Mouse (Mus musculus): Measurements from ENCODE around the gene Tesc. TPM values are rescaled to one million over a fixed set of nuclear protein-coding genes. Genes with fewer than 3 reads are reported as not detected.
A peak's percentile ranks its signal among the peaks of the same experiment; 100 is the strongest.

Gene Tesc
- polyA plus RNA-seq, 2 experiments = 0.58 to 1.2 TPM

DNA sequence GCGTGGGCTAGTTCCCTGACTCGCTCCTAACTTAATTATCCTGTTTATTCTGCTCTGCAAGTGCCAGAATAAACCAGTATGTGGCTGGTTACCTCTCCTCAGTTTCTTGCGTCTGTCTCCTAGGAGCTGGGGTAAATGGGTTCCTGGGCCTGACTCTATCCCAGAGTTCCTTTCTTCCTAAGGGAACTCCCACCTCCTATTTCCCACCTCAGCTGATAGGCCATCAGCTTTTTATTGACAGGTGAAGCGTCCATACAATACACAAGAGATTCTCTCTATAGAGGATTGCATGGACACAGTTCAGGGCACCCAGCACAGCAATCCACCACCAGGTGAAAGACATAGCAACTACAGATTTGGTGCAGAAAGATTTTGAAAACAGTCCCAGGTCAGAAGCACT is 16.2 kb downstream of the Tesc start:
- Histone ChIP-seq H3K27me3 (ENCODE audit: control insufficient read depth, insufficient read depth, low read length) (no peaks in the 10 kb centered on the region), H3K9me3 (ENCODE audit: control insufficient read depth, low read length) (no peaks in the 10 kb centered on the region), H3K9ac (replicated peaks) (no peak overlapping the region), H3K4me2 (ENCODE audit: low read depth) (no peak overlapping the region), H3K27ac (no peak overlapping the region), H3K4me1 (replicated peaks; ENCODE audit: control insufficient read depth in 2 of 2, insufficient read depth in 2 of 2, low read length in 1 of 2) (0 out of 4 replicates have a peak, but pooled peaks cover 0 to 5% of the 10 kb centered on the region in 2 experiments), H3K36me3 (replicated peaks; ENCODE audit: control insufficient read depth, insufficient read depth, low read depth) (no peaks in the 10 kb centered on the region), H3K4me3 (ENCODE audit: insufficient read depth in 1 of 2, low read depth in 2 of 2, low read length in 2 of 2) (no peak overlapping the region)
- TF ChIP-seq EP300 (IDR thresholded peaks at IDR 0.05; ENCODE audit: low read depth) = no peak
- 68% methylated on average over 4 of the region's 4 CpGs for WGBS (ENCODE audit: insufficient replicate concordance)
- no peak for ATAC-seq (ENCODE audit: insufficient read depth)
- DNase-seq (ENCODE audit: low read depth in 3 of 3, low spot score in 3 of 3) = no peak

DNA sequence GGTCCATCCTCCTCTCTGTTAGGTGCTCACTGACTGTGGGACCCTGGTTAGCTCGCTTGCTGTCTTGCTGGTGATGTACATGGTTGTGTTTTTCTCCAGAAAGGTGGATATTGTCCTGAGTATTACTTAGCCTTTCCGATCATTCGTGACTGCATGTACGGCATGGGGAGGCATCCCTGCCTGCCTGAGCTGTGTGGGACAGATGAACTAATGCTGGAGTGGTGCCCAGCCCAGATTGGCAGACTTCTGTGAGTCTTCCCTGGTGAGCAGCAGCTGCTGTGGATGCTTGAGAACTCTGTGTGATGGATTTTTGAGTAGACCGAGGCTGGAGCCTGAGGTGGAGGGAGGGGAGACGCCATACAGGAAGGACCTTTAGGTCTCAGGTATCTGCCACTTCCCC is 17.4 kb downstream of the Tesc start:
- DNase-seq (ENCODE audit: low read depth in 3 of 3, low spot score in 3 of 3) = no peak
- WGBS (ENCODE audit: insufficient replicate concordance) = 67% methylated on average over 6 of the region's 6 CpGs
- Histone ChIP-seq H3K9ac (replicated peaks) (no peak overlapping the region), H3K27me3 (ENCODE audit: control insufficient read depth, insufficient read depth, low read length) (no peaks in the 10 kb centered on the region), H3K27ac (no peak overlapping the region), H3K9me3 (ENCODE audit: control insufficient read depth, low read length) (no peaks in the 10 kb centered on the region), H3K4me2 (ENCODE audit: low read depth) (no peak overlapping the region), H3K4me3 (ENCODE audit: insufficient read depth in 1 of 2, low read depth in 2 of 2, low read length in 2 of 2) (no peak overlapping the region), H3K36me3 (replicated peaks; ENCODE audit: control insufficient read depth, insufficient read depth, low read depth) (no peaks in the 10 kb centered on the region), H3K4me1 (replicated peaks; ENCODE audit: control insufficient read depth in 2 of 2, insufficient read depth in 2 of 2, low read length in 1 of 2) (0 out of 4 replicates have a peak, but pooled peaks cover 0 to 5% of the 10 kb centered on the region in 2 experiments)
- ATAC-seq (ENCODE audit: insufficient read depth) = no peak
- TF ChIP-seq EP300 (IDR thresholded peaks at IDR 0.05; ENCODE audit: low read depth) = no peak
- TF ChIP-seq CTCF (IDR thresholded peaks at IDR 0.05; ENCODE audit: low read depth) = no peak

DNA sequence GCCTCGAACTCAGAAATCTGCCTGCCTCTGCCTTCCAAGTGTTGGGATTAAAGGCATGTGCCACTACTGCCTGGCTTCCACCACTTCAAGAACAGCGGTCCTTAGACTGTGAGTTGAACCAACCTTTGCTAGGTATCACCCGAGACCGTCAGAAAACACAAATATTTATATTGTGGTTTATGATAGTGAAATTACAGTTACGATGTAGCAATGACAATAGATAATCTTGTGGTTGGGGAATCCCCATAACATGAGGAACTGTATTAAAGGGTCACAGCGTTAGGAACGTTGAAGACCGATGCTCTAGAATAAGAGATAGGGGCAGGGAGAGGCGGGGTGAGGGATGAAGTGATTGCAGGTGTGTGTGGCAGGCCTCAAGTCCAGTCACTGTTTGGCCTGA is 17.8 kb downstream of the Tesc start:
- DNase-seq (ENCODE audit: low read depth in 3 of 3, low spot score in 3 of 3) = no peak
- Histone ChIP-seq H3K36me3 (replicated peaks; ENCODE audit: control insufficient read depth, insufficient read depth, low read depth) (no peaks in the 10 kb centered on the region), H3K9ac (replicated peaks) (no peak overlapping the region), H3K4me3 (ENCODE audit: insufficient read depth in 1 of 2, low read depth in 2 of 2, low read length in 2 of 2) (no peak overlapping the region), H3K4me2 (ENCODE audit: low read depth) (no peak overlapping the region), H3K9me3 (ENCODE audit: control insufficient read depth, low read length) (no peaks in the 10 kb centered on the region), H3K4me1 (replicated peaks; ENCODE audit: control insufficient read depth in 2 of 2, insufficient read depth in 2 of 2, low read length in 1 of 2) (0 out of 4 replicates have a peak, but pooled peaks cover 0 to 5% of the 10 kb centered on the region in 2 experiments), H3K27me3 (ENCODE audit: control insufficient read depth, insufficient read depth, low read length) (no peaks in the 10 kb centered on the region), H3K27ac (no peak overlapping the region)
- no peak for TF ChIP-seq CTCF (IDR thresholded peaks at IDR 0.05; ENCODE audit: low read depth)
- no peak for TF ChIP-seq EP300 (IDR thresholded peaks at IDR 0.05; ENCODE audit: low read depth)
- no peak for ATAC-seq (ENCODE audit: insufficient read depth)
- 51% methylated on average over 9 of the region's 9 CpGs for WGBS (ENCODE audit: insufficient replicate concordance)

DNA sequence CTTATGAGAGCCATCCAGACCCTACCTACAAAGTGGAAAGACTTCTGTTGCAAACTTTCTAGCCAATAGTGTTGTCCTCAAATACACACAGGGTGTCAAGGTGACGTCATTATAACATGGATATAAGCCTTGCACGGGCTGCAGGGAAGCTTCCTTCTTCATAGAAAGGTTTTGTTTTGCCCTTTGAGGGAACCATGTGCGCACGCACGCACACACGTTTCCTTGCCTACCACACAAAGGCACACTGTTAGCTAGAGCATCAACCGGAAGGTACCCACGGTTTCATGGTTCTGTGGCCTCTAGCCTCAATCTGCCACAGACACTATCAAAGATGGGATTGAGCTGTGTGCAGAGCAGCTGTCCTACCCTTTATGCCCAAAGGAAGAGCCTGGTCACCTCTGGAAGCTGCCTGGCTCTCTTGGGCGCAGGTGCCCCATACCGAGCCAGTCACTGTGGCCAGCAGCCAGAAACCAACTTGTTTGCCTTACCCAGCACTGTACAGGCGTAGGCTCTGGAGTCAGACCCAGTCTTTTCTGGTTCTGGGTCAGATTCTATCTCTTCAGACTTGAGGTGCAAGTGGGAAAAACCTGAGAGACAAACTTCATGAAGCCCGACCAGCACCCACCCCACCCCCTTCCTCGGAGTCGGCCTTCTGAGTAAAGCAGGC is 19.7 kb downstream of the Tesc start:
- DNase-seq (ENCODE audit: low read depth in 3 of 3, low spot score in 3 of 3) (no peak), ATAC-seq (ENCODE audit: insufficient read depth) (no peak)
- Histone ChIP-seq H3K4me1 (replicated peaks; ENCODE audit: control insufficient read depth in 2 of 2, insufficient read depth in 2 of 2, low read length in 1 of 2) (0 out of 4 replicates have a peak, but pooled peaks cover 0 to 5% of the 10 kb centered on the region in 2 experiments), H3K9ac (replicated peaks) (no peak overlapping the region), H3K9me3 (ENCODE audit: control insufficient read depth, low read length) (no peaks in the 10 kb centered on the region), H3K4me2 (ENCODE audit: low read depth) (no peak overlapping the region), H3K36me3 (replicated peaks; ENCODE audit: control insufficient read depth, insufficient read depth, low read depth) (no peaks in the 10 kb centered on the region), H3K27ac (no peak overlapping the region), H3K4me3 (ENCODE audit: insufficient read depth in 1 of 2, low read depth in 2 of 2, low read length in 2 of 2) (no peak overlapping the region), H3K27me3 (ENCODE audit: control insufficient read depth, insufficient read depth, low read length) (no peaks in the 10 kb centered on the region)
- WGBS (ENCODE audit: insufficient replicate concordance) = 73% methylated on average over 14 of the region's 14 CpGs
- TF ChIP-seq CTCF (IDR thresholded peaks at IDR 0.05; ENCODE audit: low read depth) = no peak
- no peak for TF ChIP-seq EP300 (IDR thresholded peaks at IDR 0.05; ENCODE audit: low read depth)

DNA sequence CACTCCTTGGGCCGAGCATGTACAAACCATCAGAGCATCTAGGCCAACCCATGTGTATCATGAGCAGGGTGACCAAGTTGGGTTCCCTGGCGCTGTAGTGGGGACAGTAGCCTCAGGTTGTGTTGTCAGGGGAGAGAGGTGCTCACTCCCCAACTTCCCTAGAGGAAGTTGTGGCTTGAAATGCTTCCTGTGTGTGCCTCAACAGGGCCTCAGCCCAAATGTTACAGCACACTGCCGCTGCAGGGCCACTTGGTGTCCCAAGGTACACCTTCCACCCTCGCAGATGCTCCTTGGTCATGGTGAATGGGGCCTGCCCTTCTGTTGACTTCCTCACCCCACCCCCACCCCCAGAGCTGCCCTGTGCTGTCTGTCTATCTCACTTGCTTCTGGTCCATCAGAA is 20.9 kb downstream of the Tesc start:
- no peaks in the 10 kb centered on the region for H3K36me3 ChIP-seq (replicated peaks; ENCODE audit: control insufficient read depth, insufficient read depth, low read depth)
- no peak overlapping the region for H3K27ac ChIP-seq
- DNase-seq (ENCODE audit: low read depth in 3 of 3, low spot score in 3 of 3) (no peak), ATAC-seq (ENCODE audit: insufficient read depth) (no peak)
- peak; percentile 14; the same call in 1 of the 2 replicates for TF ChIP-seq CTCF (IDR thresholded peaks at IDR 0.05; ENCODE audit: low read depth)
- no peak for TF ChIP-seq EP300 (IDR thresholded peaks at IDR 0.05; ENCODE audit: low read depth)
- H3K27me3 ChIP-seq (ENCODE audit: control insufficient read depth, insufficient read depth, low read length) = no peaks in the 10 kb centered on the region
- no peaks in the 10 kb centered on the region for H3K9me3 ChIP-seq (ENCODE audit: control insufficient read depth, low read length)
- no peak overlapping the region for H3K4me2 ChIP-seq (ENCODE audit: low read depth)
- H3K9ac ChIP-seq (replicated peaks) = no peak overlapping the region
- H3K4me1 ChIP-seq (replicated peaks; ENCODE audit: control insufficient read depth in 2 of 2, insufficient read depth in 2 of 2, low read length in 1 of 2) = 0 out of 4 replicates have a peak, but pooled peaks cover 0 to 5% of the 10 kb centered on the region in 2 experiments
- H3K4me3 ChIP-seq (ENCODE audit: insufficient read depth in 1 of 2, low read depth in 2 of 2, low read length in 2 of 2) = no peak overlapping the region
- WGBS (ENCODE audit: insufficient replicate concordance) = 21% methylated on average over 4 of the region's 4 CpGs

Data from liver, embryonic 14.5 days (tissue).